8 mouse cellular contexts compared by ENCODE assay signal in genomic region chr11:116030088-116030897, GRCm38 (mm10). TPM values are rescaled to one million over a fixed set of nuclear protein-coding genes. Genes with fewer than 3 reads are reported as not detected.
A peak's percentile ranks its signal among the peaks of the same experiment; 100 is the strongest.
DNase-seq lines count a peak whose midpoint lies in the region; ATAC-seq lines count a peak whose summit lies in the region.

Gene Unk (plus strand): TSS chr11:116030322.

- ATAC-seq in erythroblast, adult 5-6 weeks (replicated peaks; ENCODE audit: low FRiP score, poor library complexity, severe bottlenecking): peak; percentile 87
- ATAC-seq in kidney, embryonic 15.5 days (replicated peaks; ENCODE audit: low FRiP score): peak; percentile 95
- peak; percentile 85 for ATAC-seq in monocyte, adult 5-6 weeks (replicated peaks; ENCODE audit: insufficient number of reproducible peaks, low FRiP score, low TSS enrichment, poor library complexity, severe bottlenecking)

- no peaks in the 10 kb centered on the region for H3K9me3 ChIP-seq in heart, embryonic 10.5 days
- no peaks in the 10 kb centered on the region for H3K9me3 ChIP-seq in kidney, embryonic 15.5 days (replicated peaks)

- H3K4me3 ChIP-seq in heart, embryonic 10.5 days: peak within 1 kb of the TSS; percentile 74
- H3K4me3 ChIP-seq in kidney, embryonic 15.5 days (replicated peaks): peak within 1 kb of the TSS; percentile 71

- peak within 1 kb of the TSS; percentile 96 for H3K27ac ChIP-seq in heart, embryonic 10.5 days
- H3K27ac ChIP-seq in kidney, embryonic 15.5 days: peak within 1 kb of the TSS; percentile 100

- H3K36me3 ChIP-seq in heart, embryonic 10.5 days: peaks cover 18% of the 10 kb centered on the region; the same call in 1 of the 2 replicates
- H3K36me3 ChIP-seq in kidney, embryonic 15.5 days: peaks cover 9% of the 10 kb centered on the region; the same call in 1 of the 2 replicates

- no peaks in the 10 kb centered on the region for H3K27me3 ChIP-seq in heart, embryonic 10.5 days (ENCODE audit: insufficient read depth, poor library complexity, severe bottlenecking)
- H3K27me3 ChIP-seq in kidney, embryonic 15.5 days: no peaks in the 10 kb centered on the region

- DNase-seq in B cell, adult 2 months: peak; percentile 99 to 100
- peak; percentile 100 for DNase-seq in brain, adult 2 months (ENCODE audit: low read depth, low spot score)
- DNase-seq in heart, embryonic 10.5 days (ENCODE audit: low spot score): peak; percentile 99
- DNase-seq in liver: peak; percentile 94
- peak; percentile 91 to 97 for DNase-seq in spleen, postnatal 4 days (ENCODE audit: low spot score in 2 of 2)

- H3K4me1 ChIP-seq in heart, embryonic 10.5 days: peaks cover 9% of the 10 kb centered on the region
- peaks cover 25% of the 10 kb centered on the region for H3K4me1 ChIP-seq in kidney, embryonic 15.5 days

- under 1% methylated on average over 67 of the region's 67 CpGs for WGBS in heart, embryonic 10.5 days
- under 1% methylated on average over 67 of the region's 67 CpGs for WGBS in kidney, embryonic 15.5 days

- H3K9ac ChIP-seq in kidney, embryonic 15.5 days: peak within 1 kb of the TSS; percentile 83

- H3K4me2 ChIP-seq in kidney, embryonic 15.5 days: peak within 1 kb of the TSS; percentile 78

RNA-seq across cellular contexts. Expression of gene Unk, which starts in this region (rescaled TPM):
- 4.2 and 6.9 TPM in 2 replicates for total RNA-seq in erythroblast, adult 5-6 weeks (2015; ENCODE audit: low replicate concordance)
- 7.9 and 17.3 TPM in 2 replicates for total RNA-seq in erythroblast, adult 5-6 weeks (2017; ENCODE audit: low replicate concordance)
- polyA plus RNA-seq in heart, embryonic 10.5 days (2016; fragmentation: Nextera tagmentation; extraction: Ambion mirVana): 33.3 and 37.1 TPM in 2 replicates
- polyA plus RNA-seq in kidney, embryonic 15.5 days (2015; fragmentation: Nextera tagmentation; extraction: Ambion mirVana): 37.3 and 40.1 TPM in 2 replicates
- 8.3 to 18.3 TPM (median 11.6 TPM) in 3 replicates for total RNA-seq in monocyte, adult 5-6 weeks (2017)

Comparison
In these comparisons a context has a peak if more than half of its experiments do, and no peak if none do; other contexts are left out.
1. Peak in every context shown above with its lines: DNase-seq, ATAC-seq, H3K4me3 ChIP-seq and H3K27ac ChIP-seq.